Mouse (Mus musculus): ENCODE data around the gene H2al1m.
A peak's percentile ranks its signal among the peaks of the same experiment; 100 is the strongest.
"Not testable (repeated sequence)": the region's sequence is repeated elsewhere in the genome, so short reads cannot be mapped to it uniquely, and the experiment has no call there.

Gene H2al1m

DNA sequence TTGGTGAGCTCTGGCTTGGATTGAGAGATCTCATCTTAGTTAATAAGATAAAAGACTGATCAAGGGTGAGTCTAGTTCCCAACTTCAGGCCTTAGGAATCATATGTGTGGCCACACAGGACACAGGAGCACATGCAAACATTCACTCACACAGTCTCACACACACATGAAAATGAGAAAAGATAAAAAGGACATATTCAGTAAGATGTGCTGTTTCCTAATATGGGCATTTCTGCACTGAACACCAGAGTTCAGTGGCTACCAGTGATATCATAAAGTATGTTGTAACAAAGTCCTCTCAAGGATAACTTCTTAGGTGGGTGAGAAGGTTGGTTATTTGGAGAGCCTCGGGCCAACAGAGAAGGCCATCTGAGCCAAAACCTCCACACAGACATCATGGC is at the start of gene H2al1m:
H2al1m (plus strand) TSS at position 301 of the 400 bp plus-strand sequence.
- DNase-seq (ENCODE audit: low spot score in 2 of 2), result not testable (repeated sequence)

DNA sequence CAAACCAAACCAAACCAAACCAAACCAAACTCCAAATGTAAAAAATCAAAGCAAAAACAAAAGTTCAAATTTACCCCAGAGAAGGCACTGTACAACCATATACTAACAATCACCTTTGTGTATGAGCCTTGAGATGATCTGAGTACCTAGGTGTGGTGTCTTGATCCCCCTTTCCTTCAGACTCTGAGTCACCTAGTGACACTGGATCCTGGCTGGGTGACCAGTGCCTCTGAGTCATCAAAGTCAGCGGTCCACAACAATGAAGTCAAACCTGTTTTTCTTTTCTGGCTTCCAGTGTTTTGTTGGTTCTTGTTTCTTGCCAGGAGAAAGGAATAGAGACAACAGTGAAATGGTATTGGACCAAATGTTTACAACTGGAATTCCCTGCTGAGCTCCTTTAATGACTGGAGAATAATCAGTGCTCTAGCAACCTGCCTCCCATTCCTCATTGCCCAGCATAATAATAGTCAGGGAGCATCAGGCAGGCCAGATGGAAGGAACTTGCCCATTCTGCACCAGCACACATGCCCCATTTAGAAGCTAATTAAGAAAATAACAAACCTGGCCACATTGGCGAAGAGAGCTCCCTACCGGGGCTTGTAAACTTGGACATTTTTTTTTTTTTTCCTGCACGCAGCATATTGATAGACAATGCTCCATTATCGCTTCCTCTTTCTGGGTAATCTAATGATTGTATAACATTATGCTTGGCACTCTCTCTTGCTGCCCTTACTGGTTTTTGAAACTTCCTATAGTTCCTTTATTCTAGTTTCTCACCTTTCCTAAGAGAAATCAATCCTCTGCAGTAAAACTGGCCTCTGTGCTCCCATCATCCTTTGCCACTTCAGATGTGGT is 42.6 kb upstream of the H2al1m start:
- DNase-seq (ENCODE audit: low spot score in 2 of 2), result no peak

DNA sequence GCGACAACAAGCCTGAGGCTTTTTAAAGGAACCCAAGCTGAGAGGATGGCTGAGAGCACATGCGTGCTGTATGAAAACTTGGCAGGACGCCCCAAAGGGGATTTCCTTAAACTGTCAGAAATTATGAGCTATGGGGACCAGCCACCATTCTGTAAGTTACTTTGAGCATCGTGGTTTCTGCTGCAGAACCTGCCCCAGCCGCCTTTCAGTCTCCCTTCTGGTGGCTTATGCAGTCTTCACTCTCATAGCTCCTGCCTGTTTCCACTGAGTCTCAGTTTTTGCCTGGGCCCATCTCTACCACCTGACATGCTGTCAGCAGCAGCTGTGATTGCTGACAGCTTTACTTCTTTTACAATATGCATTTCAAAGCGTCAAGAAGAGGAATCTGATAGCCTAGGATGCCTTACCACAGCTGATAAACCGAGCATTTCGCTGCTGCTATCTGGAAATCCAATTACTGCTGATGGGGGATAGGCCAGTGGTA is 40.1 kb upstream of the H2al1m start:
- no peak for DNase-seq (ENCODE audit: low spot score in 2 of 2)

- DNase-seq (ENCODE audit: low spot score in 2 of 2), result no peak
Measured at GRCm38 (mm10) chrX:9244603-9245336, 38.8 kb upstream of the H2al1m start.

- no peak for DNase-seq (ENCODE audit: low spot score in 2 of 2)
Measured at GRCm38 (mm10) chrX:9248911-9249310, 34.7 kb upstream of the H2al1m start.

DNA sequence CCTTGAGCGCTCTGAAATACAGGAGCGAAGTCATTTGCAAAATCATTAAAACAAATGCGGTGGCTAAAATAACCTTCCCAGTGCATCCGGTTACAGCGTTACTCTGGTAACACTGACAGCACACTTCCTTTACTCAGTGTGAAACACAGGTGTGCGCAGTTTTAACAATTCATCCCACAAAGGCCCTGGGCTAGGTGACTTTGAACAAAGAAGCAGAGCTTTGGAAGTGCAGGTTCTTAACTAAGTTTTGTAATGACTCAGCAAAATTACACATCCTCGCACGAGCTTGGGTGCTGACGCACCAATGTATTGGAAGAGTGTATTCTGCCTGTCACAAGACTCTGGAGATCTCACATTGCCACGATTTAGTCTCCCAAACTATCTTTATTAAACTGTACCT is 29.6 kb upstream of the H2al1m start:
- DNase-seq (ENCODE audit: low spot score in 2 of 2), result no peak

DNA sequence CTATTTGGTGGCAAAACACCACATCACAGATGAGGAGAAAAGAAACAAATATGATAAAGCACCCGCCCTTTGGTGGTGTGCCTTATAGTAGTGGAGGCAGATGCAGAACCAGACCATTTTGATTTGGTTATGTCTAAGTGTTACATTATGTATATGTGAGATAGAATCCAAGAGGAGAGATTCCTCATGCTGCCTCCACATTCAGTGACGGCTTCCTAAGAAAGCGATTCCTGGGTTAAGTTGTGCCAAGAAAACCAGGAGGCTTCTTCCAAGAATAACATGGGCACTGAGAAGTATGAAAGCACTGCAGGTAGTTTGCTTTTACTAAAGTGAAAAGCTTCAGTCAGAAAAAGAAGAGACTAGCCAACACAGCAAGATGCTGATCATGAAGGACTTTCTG is 28.7 kb upstream of the H2al1m start:
- no peak for DNase-seq (ENCODE audit: low spot score in 2 of 2)

- no peak for DNase-seq (ENCODE audit: low spot score in 2 of 2)
Measured at GRCm38 (mm10) chrX:9256766-9257165, 26.8 kb upstream of the H2al1m start, which contains the start of gene Gm14862. Gene Gm14862, minus strand, starts transcription at chrX:9256899.

GRCm38 (mm10) chrX:9257831-9258230 is 25.7 kb upstream of the H2al1m start:
- DNase-seq (ENCODE audit: low spot score in 2 of 2), result no peak

DNA sequence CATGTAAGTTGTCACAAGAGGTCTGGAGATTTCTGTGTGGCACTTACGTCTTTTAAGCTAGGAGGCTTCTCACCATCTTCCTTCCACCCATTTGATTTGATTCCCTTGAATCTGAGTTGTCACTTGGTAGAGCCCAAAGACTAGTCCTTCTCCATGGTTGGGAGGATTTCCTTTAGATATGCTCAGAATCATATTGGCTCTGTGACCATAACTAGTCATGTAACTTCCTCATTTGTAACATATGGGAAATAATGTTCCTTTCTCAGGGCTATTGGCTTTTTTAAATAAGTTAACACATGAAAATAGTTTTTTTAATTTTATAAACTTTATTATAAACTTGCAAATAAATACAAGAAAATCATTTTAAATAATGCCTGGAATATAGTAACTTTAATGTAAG is 24.3 kb upstream of the H2al1m start:
- no peak for DNase-seq (ENCODE audit: low spot score in 2 of 2)

DNA sequence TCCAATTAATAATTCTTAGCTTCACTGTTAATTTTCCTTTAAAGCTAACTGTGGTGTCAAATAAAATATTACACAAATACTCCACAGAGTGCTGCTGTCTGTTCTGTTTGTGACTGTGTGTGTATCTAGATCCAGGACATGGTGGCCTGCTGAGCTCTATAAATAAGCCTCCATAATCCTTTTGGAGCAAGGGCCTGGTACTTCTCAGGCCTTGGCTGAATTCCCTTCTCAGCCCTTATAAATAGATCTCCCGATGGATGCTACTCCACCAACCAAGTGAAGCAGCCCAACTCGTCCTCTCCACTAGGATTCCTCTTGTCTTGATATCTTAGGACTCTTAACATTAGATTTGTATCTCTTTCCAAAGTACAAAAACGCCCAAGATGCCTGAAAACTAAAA is 12.5 kb upstream of the H2al1m start:
- DNase-seq (ENCODE audit: low spot score in 2 of 2), result peak; percentile 5 to 14

DNA sequence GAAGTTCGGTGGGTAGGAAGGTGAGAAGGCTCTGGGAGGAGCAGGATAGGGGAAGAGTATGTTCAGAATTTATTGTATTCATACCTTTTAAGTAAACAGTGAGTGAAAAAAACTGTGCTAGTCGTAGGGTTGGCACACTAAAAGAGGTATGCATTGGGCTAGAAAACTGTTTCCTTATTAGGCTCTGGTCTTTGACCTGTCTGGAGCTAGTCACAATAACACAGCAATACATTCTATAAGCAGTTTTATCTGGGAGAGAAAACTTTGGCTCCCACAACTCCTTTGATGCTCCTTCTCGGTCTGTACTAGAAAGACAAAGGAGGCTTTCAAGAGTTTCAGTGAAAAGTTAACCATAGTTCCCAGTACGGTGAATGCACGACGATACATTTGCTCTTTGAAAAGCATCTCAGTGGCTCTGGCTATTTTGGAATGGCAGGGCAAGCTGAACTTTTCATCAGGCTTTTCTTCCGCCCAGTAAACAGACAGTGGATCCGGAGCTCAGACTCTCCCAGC is 11.6 kb upstream of the H2al1m start:
- no peak for DNase-seq (ENCODE audit: low spot score in 2 of 2)

- DNase-seq (ENCODE audit: low spot score in 2 of 2), result peak; percentile 31 to 33
Measured at GRCm38 (mm10) chrX:9272460-9273361, 10.9 kb upstream of the H2al1m start, which contains the start of gene Xk. Gene Xk, plus strand, starts transcription at chrX:9272756.

DNA sequence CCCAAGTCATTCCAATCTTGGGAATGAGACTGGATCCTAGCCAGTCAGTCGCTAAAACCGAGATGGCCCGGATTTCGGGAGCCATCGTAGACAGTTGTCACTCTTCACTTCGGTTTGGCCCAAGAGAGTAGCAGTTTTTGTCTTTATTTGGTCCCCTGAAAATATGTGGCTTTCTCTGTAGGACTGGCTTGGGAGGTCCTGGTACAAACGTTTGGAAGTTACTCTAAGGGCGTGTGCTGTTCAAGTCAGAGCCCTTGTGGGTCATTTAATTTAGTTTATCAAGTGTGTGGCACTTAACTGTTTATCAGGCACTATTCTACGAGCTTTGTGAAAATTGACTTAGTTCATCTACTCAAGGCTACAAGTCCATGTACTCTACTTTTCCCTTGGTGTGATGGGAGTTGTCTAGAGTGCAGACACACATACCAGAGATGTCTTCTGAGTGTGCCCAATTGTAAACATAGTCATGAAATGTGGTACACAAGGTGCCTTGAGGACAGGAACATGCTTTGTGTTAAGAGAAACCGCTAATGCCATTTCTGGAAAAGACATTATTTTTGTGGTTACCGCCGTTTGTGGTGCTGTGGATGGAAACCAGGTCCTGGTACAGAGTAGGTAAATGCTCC is 10.1 kb upstream of the H2al1m start:
- no peak for DNase-seq (ENCODE audit: low spot score in 2 of 2)

GRCm38 (mm10) chrX:9274321-9274720 is 9.2 kb upstream of the H2al1m start:
- DNase-seq (ENCODE audit: low spot score in 2 of 2), result no peak

GRCm38 (mm10) chrX:9293140-9293829 is 9.7 kb downstream of the H2al1m start:
- DNase-seq (ENCODE audit: low spot score in 2 of 2), result not testable (repeated sequence)

- DNase-seq (ENCODE audit: low spot score in 2 of 2), result no peak
Measured at GRCm38 (mm10) chrX:9298413-9298864, 14.9 kb downstream of the H2al1m start.

- no peak for DNase-seq (ENCODE audit: low spot score in 2 of 2)
Measured at GRCm38 (mm10) chrX:9302791-9303190, 19.2 kb downstream of the H2al1m start.

- DNase-seq (ENCODE audit: low spot score in 2 of 2), result no peak
Measured at GRCm38 (mm10) chrX:9303455-9303854, 19.9 kb downstream of the H2al1m start.

DNA sequence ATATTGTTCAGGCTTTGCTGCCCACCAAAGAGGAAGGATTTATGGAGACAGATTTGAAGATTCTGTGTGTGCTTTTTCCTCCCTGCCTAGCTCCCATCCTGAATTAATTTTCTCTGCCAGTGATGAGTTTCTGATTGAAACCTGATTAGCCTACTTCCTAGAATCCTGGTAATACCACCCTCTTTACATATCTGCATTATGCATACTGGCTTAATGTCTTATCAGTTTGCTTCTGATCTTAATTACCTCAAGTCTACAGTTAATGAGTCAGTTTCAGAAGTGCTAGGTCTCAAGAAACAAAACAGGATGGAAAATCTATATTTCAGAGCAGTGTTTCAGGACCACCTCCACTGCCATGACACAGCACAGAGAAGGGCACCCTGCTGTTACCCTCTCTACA is 32.9 kb downstream of the H2al1m start:
- DNase-seq (ENCODE audit: low spot score in 2 of 2), result not testable (repeated sequence)
